Mouse (Mus musculus) MEL (cell line): ENCODE results near the gene Pdcd1. TPM values are rescaled to one million over a fixed set of nuclear protein-coding genes. Genes with fewer than 3 reads are reported as not detected.

Source experiments
- DNase-seq: peaks from one replicate; pipeline ENCODE4 v3.0.0; 2011; ENCODE audit warnings: low read depth, low spot score
- H3K27ac ChIP-seq: 2 replicates; pipeline ENCODE4 v1.5.1; 2012; ENCODE audit warnings: low read depth, mild to moderate bottlenecking, control low read depth, low read length, moderate library complexity; ENCODE audit not compliant: control insufficient read depth
- H3K27me3 ChIP-seq, 2 experiments: fragments of 150-350 bp in 1 of 2; sonication (generic) in 1 of 2; 2 replicates each; pipeline ENCODE4 v1.6.1; 2012; ENCODE audit warnings: low read length in 2 of 2, mild to moderate bottlenecking in 2 of 2, improper control_type of control experiment in 1 of 2, moderate library complexity in 1 of 2; ENCODE audit not compliant: insufficient read depth in 2 of 2, control insufficient read depth in 1 of 2
- H3K36me3 ChIP-seq, 2 experiments: 2 replicates each; pipeline ENCODE4 v1.6.1; 2012 to 2014; ENCODE audit warnings: low read length in 2 of 2, improper control_type of control experiment in 1 of 2, inconsistent platforms in 1 of 2, mild to moderate bottlenecking in 1 of 2; ENCODE audit not compliant: insufficient read depth in 2 of 2, control insufficient read depth in 1 of 2
- H3K4me1 ChIP-seq, 2 experiments: fragments of 150-350 bp in 1 of 2; sonication (generic) in 1 of 2; 2 replicates each; pipeline ENCODE4 v1.6.1; 2012; ENCODE audit warnings: low read length in 2 of 2, improper control_type of control experiment in 1 of 2, mild to moderate bottlenecking in 1 of 2; ENCODE audit not compliant: insufficient read depth in 2 of 2, control insufficient read depth in 1 of 2
- H3K4me3 ChIP-seq, 2 experiments: fragments of 150-350 bp in 1 of 2; sonication (generic) in 1 of 2; 2 replicates each; pipeline ENCODE4 v1.5.1; 2012; ENCODE audit warnings: low read depth in 2 of 2, low read length in 2 of 2, mild to moderate bottlenecking in 2 of 2, moderate library complexity in 2 of 2, control low read depth in 1 of 2, improper control_type of control experiment in 1 of 2; ENCODE audit not compliant: control insufficient read depth in 1 of 2, insufficient read depth in 1 of 2
- H3K79me2 ChIP-seq: 2 replicates; pipeline ENCODE4 v1.6.1; 2012; ENCODE audit warnings: mild to moderate bottlenecking, low read length, moderate library complexity; ENCODE audit not compliant: control insufficient read depth, poor library complexity, insufficient read depth
- H3K9ac ChIP-seq: 2 replicates; pipeline ENCODE4 v1.6.1; 2012; ENCODE audit warnings: low read depth, mild to moderate bottlenecking, control low read depth, low read length, moderate library complexity; ENCODE audit not compliant: control insufficient read depth, poor library complexity, severe bottlenecking
- H3K9me3 ChIP-seq: fragments of 150-350 bp; sonication (generic); replicated peaks from 2 replicates; pipeline ENCODE4 v1.6.1; 2012; ENCODE audit warnings: mild to moderate bottlenecking, low read length, improper control_type of control experiment, moderate library complexity; ENCODE audit not compliant: insufficient read depth
- E2F4 ChIP-seq: IDR thresholded peaks from 2 replicates; pipeline ENCODE4 v1.6.1; 2011; ENCODE audit warnings: low read depth, low read length, improper control_type of control experiment, borderline replicate concordance
- ELF1 ChIP-seq: IDR thresholded peaks from 2 replicates; pipeline ENCODE4 v1.6.1; 2014; ENCODE audit warnings: low read depth, mild to moderate bottlenecking, inconsistent platforms, low read length, improper control_type of control experiment, moderate library complexity
- EP300 ChIP-seq, 2 experiments: IDR thresholded peaks; 2 replicates each; pipeline ENCODE4 v1.6.1; 2011; ENCODE audit warnings: improper control_type of control experiment in 2 of 2, low read length in 2 of 2, low read depth in 1 of 2, mild to moderate bottlenecking in 1 of 2
- ETS1 ChIP-seq: IDR thresholded peaks from 2 replicates; pipeline ENCODE4 v1.6.1; 2012; ENCODE audit warnings: low read depth, mild to moderate bottlenecking, inconsistent platforms, low read length, improper control_type of control experiment, moderate library complexity
- JUND ChIP-seq: IDR thresholded peaks from 2 replicates; pipeline ENCODE4 v1.6.1; 2011; ENCODE audit warnings: low read depth, mild to moderate bottlenecking, improper control_type of control experiment, low read length
- KAT2A ChIP-seq: conservative IDR thresholded peaks from 2 replicates; pipeline ENCODE4 v1.6.1; 2012; ENCODE audit warnings: low read depth, low read length, improper control_type of control experiment, inconsistent platforms
- MAFK ChIP-seq: IDR thresholded peaks from 2 replicates; pipeline ENCODE4 v1.6.1; 2011; ENCODE audit warnings: low read depth, mild to moderate bottlenecking, low read length, improper control_type of control experiment, borderline replicate concordance
- MAX ChIP-seq: IDR thresholded peaks from 2 replicates; pipeline ENCODE4 v1.6.1; 2011; ENCODE audit warnings: low read length, improper control_type of control experiment
- MAZ ChIP-seq: IDR thresholded peaks from 2 replicates; pipeline ENCODE4 v1.6.1; 2012; ENCODE audit warnings: low read depth, mild to moderate bottlenecking, inconsistent platforms, low read length, improper control_type of control experiment
- MEF2A ChIP-seq: IDR thresholded peaks from 2 replicates; pipeline ENCODE4 v1.6.1; 2014; ENCODE audit warnings: low read depth, mild to moderate bottlenecking, inconsistent platforms, low read length, improper control_type of control experiment; ENCODE audit not compliant: poor library complexity, insufficient replicate concordance, severe bottlenecking; ENCODE audit errors: extremely low read depth
- MXI1 ChIP-seq: IDR thresholded peaks from 2 replicates; pipeline ENCODE4 v1.6.1; 2011; ENCODE audit warnings: mild to moderate bottlenecking, low read depth, low read length, improper control_type of control experiment
- MYB ChIP-seq: IDR thresholded peaks from 2 replicates; pipeline ENCODE4 v1.6.1; 2011; ENCODE audit warnings: mild to moderate bottlenecking, low read depth, low read length, improper control_type of control experiment
- NRF1 ChIP-seq: IDR thresholded peaks from 2 replicates; pipeline ENCODE4 v1.6.1; 2014; ENCODE audit warnings: low read depth, mild to moderate bottlenecking, inconsistent platforms, low read length, improper control_type of control experiment, moderate library complexity; ENCODE audit not compliant: poor library complexity, insufficient read depth, severe bottlenecking
- POLR2A ChIP-seq, 2 experiments: IDR thresholded peaks; 2 replicates each; pipeline ENCODE4 v1.6.1; 2011 to 2012; ENCODE audit warnings: low read length in 2 of 2, mild to moderate bottlenecking in 2 of 2, control low read depth in 1 of 2, improper control_type of control experiment in 1 of 2, low read depth in 1 of 2, moderate library complexity in 1 of 2; ENCODE audit not compliant: control insufficient read depth in 1 of 2, insufficient read depth in 1 of 2, poor library complexity in 1 of 2
- POLR2AphosphoS2 ChIP-seq: IDR thresholded peaks from 2 replicates; pipeline ENCODE4 v1.6.1; 2011; ENCODE audit warnings: low read length, improper control_type of control experiment
- POLR2AphosphoS5 ChIP-seq: IDR thresholded peaks from 2 replicates; pipeline ENCODE4 v1.6.1; 2012; ENCODE audit warnings: low read depth, borderline replicate concordance, mild to moderate bottlenecking, inconsistent platforms, low read length, moderate library complexity, mixed read lengths
- RCOR1 ChIP-seq: IDR thresholded peaks from 2 replicates; pipeline ENCODE4 v1.6.1; 2012; ENCODE audit warnings: low read depth, mild to moderate bottlenecking, inconsistent platforms, low read length, improper control_type of control experiment
- SIN3A ChIP-seq: IDR thresholded peaks from 2 replicates; pipeline ENCODE4 v1.6.1; 2012; ENCODE audit warnings: low read length, improper control_type of control experiment, inconsistent platforms
- UBTF ChIP-seq: IDR thresholded peaks from 2 replicates; pipeline ENCODE4 v1.6.1; 2012; ENCODE audit warnings: low read depth, mild to moderate bottlenecking, inconsistent platforms, low read length, improper control_type of control experiment, moderate library complexity, borderline replicate concordance; ENCODE audit not compliant: insufficient read depth
- USF1 ChIP-seq: IDR thresholded peaks from 2 replicates; pipeline ENCODE4 v1.6.1; 2014; ENCODE audit warnings: low read depth, mild to moderate bottlenecking, inconsistent platforms, low read length, improper control_type of control experiment, moderate library complexity
- USF2 ChIP-seq, 2 experiments: IDR thresholded peaks; 2 replicates each; pipeline ENCODE4 v1.6.1; 2011 to 2012; ENCODE audit warnings: improper control_type of control experiment in 2 of 2, low read length in 2 of 2, borderline replicate concordance in 1 of 2, inconsistent platforms in 1 of 2, low read depth in 1 of 2, mild to moderate bottlenecking in 1 of 2; ENCODE audit not compliant: insufficient read depth in 1 of 2
- polyA plus RNA-seq, 2 experiments: library from polyadenylated mRNA; stranded (reverse) in 1 of 2; unstranded in 1 of 2; fragments of >175 nt in 1 of 2; fragments of >200 nt in 1 of 2; gene quantifications; 2 replicates each; pipeline versions ENCODE4 v1.2.1 to v1.2.4; 2012; ENCODE audit warnings: low replicate concordance in 2 of 2, low read depth in 1 of 2; ENCODE audit not compliant: insufficient read length in 2 of 2, insufficient read depth in 1 of 2, missing spikeins in 1 of 2
- total RNA-seq: library from RNA; depleted of rRNA; stranded (reverse); fragments of 300-350 nt; gene quantifications from 2 replicates; pipeline ENCODE4 v1.2.3, GENCODE M21; 2012

The Pdcd1 gene
- total and polyA plus RNA-seq, 3 experiments, result 0.13 TPM; not detected in 2

- no peak for DNase-seq
- Histone ChIP-seq H3K27ac (no peak overlapping the region), H3K9me3 (no peaks in the 10 kb centered on the region), H3K4me1 (peaks cover 11 to 22% of the 10 kb centered on the region in 2 experiments)
- TF ChIP-seq E2F4, result no peak
- no peak for TF ChIP-seq RCOR1
- no peak for TF ChIP-seq JUND
- TF ChIP-seq NRF1, result no peak
- TF ChIP-seq ELF1, result no peak
- no peak for TF ChIP-seq MAFK
- no peak for TF ChIP-seq KAT2A
- TF ChIP-seq, all 39 proteins: peak for 0
- peaks cover 0 to 13% of the 10 kb centered on the region in 2 experiments; a peak in 2 of 4 replicates for H3K36me3 ChIP-seq
- H3K4me3 ChIP-seq, result no peak overlapping the region
- no peak overlapping the region for H3K9ac ChIP-seq
- no peaks in the 10 kb centered on the region for H3K27me3 ChIP-seq
- H3K79me2 ChIP-seq, result no peaks in the 10 kb centered on the region
Measured at GRCm38 (mm10) chr1:94053530-94054216, 1.3 kb upstream of the Pdcd1 start.

- peaks cover 11 to 17% of the 10 kb centered on the region in 2 experiments for H3K4me1 ChIP-seq
- no peak for DNase-seq
- H3K27ac ChIP-seq, result no peak overlapping the region
- H3K79me2 ChIP-seq, result no peaks in the 10 kb centered on the region
- no peak overlapping the region for H3K9ac ChIP-seq
- H3K27me3 ChIP-seq, result no peaks in the 10 kb centered on the region
- TF ChIP-seq MAZ (no peak), POLR2AphosphoS2 (no peak), RCOR1 (no peak), MEF2A (no peak), MAX (no peak), POLR2AphosphoS5 (no peak), MYB (no peak), POLR2A (IDR thresholded peaks at IDR 0.05; ENCODE audit: control insufficient read depth in 1 of 2, insufficient read depth in 1 of 2, low read depth in 1 of 2, low read length in 2 of 2, poor library complexity in 1 of 2) (no peak), MXI1 (no peak), ETS1 (no peak), E2F4 (no peak), EP300 (IDR thresholded peaks at IDR 0.05; ENCODE audit: low read depth in 1 of 2, low read length in 2 of 2) (no peak), SIN3A (no peak), USF2 (IDR thresholded peaks at IDR 0.05; ENCODE audit: borderline replicate concordance in 1 of 2, insufficient read depth in 1 of 2, low read depth in 1 of 2, low read length in 2 of 2) (no peak), JUND (no peak), USF1 (no peak), UBTF (no peak)
- peaks cover 0 to 8% of the 10 kb centered on the region in 2 experiments; a peak in 2 of 4 replicates for H3K36me3 ChIP-seq
- no peak overlapping the region for H3K4me3 ChIP-seq
- H3K9me3 ChIP-seq, result no peaks in the 10 kb centered on the region
Measured at GRCm38 (mm10) chr1:94051104-94051503, 1.2 kb downstream of the Pdcd1 start.
